Mouse (Mus musculus): Measurements from ENCODE around the gene Bag5. TPM values are rescaled to one million over a fixed set of nuclear protein-coding genes. Genes with fewer than 3 reads are reported as not detected.
"Not testable (repeated sequence)": the region's sequence is repeated elsewhere in the genome, so short reads cannot be mapped to it uniquely, and the experiment has no call there.

The Bag5 gene
- polyA plus RNA-seq, 1 experiment from 2014 or later = 64.0 TPM

GRCm38 (mm10) chr12:111670371-111670971 lies 42.6 kb downstream of the Bag5 start:
- Histone ChIP-seq H3K9me3 (no peaks in the 10 kb centered on the region), H3K4me3 (peak overlapping the region; percentile 93), H3K27ac (replicated peaks) (peak overlapping the region; percentile 92), H3K36me3 (peaks cover 31% of the 10 kb centered on the region), H3K4me2 (replicated peaks) (peak overlapping the region; percentile 96), H3K4me1 (peaks cover 38% of the 10 kb centered on the region), H3K9ac (replicated peaks) (peak overlapping the region; percentile 94), H3K27me3 (peaks cover 17% of the 10 kb centered on the region)
- no peak for ATAC-seq (ENCODE audit: low FRiP score, low read depth)
- WGBS = 1% methylated on average over 29 of the region's 29 CpGs

- Histone ChIP-seq H3K36me3 (peaks cover 31% of the 10 kb centered on the region), H3K4me3 (peak overlapping the region; percentile 93), H3K4me2 (replicated peaks) (peak overlapping the region; percentile 96), H3K9ac (replicated peaks) (peak overlapping the region; percentile 94), H3K4me1 (peaks cover 38% of the 10 kb centered on the region), H3K27me3 (peaks cover 17% of the 10 kb centered on the region), H3K27ac (replicated peaks) (peak overlapping the region; percentile 92), H3K9me3 (no peaks in the 10 kb centered on the region)
- WGBS = 33% methylated on average over 8 of the region's 8 CpGs
- no peak for ATAC-seq (ENCODE audit: low FRiP score, low read depth)
Observed at GRCm38 (mm10) chr12:111669961-111670360, 43.1 kb downstream of the Bag5 start.

GRCm38 (mm10) chr12:111669000-111669788 lies 43.9 kb downstream of the Bag5 start:
- peaks cover 41% of the 10 kb centered on the region for H3K4me1 ChIP-seq
- 53% methylated on average over 23 of the region's 23 CpGs for WGBS
- ATAC-seq (ENCODE audit: low FRiP score, low read depth) = no peak
- peak overlapping the region; percentile 92 for H3K27ac ChIP-seq (replicated peaks)
- H3K9me3 ChIP-seq = no peaks in the 10 kb centered on the region
- H3K9ac ChIP-seq (replicated peaks) = peak overlapping the region; percentile 94
- H3K36me3 ChIP-seq = peaks cover 31% of the 10 kb centered on the region
- H3K27me3 ChIP-seq = peaks cover 13% of the 10 kb centered on the region
- peak overlapping the region; percentile 96 for H3K4me2 ChIP-seq (replicated peaks)
- H3K4me3 ChIP-seq = peak overlapping the region; percentile 93

GRCm38 (mm10) chr12:111668457-111668912 lies 44.6 kb downstream of the Bag5 start:
- Histone ChIP-seq H3K4me1 (peaks cover 48% of the 10 kb centered on the region), H3K27ac (replicated peaks) (peak overlapping the region; percentile 92), H3K4me2 (replicated peaks) (peak overlapping the region; percentile 96), H3K9ac (replicated peaks) (peak overlapping the region; percentile 94), H3K36me3 (peaks cover 31% of the 10 kb centered on the region), H3K9me3 (no peaks in the 10 kb centered on the region), H3K4me3 (peak overlapping the region; percentile 93), H3K27me3 (peaks cover 6% of the 10 kb centered on the region)
- 0% methylated on average over 8 of the region's 8 CpGs for WGBS
- ATAC-seq (ENCODE audit: low FRiP score, low read depth) = peak; percentile 32

GRCm38 (mm10) chr12:111667421-111667820 lies 45.6 kb downstream of the Bag5 start:
- WGBS = 93% methylated on average over 5 of the region's 5 CpGs
- Histone ChIP-seq H3K27me3 (no peaks in the 10 kb centered on the region), H3K4me3 (no peak overlapping the region), H3K4me2 (replicated peaks) (no peak overlapping the region), H3K27ac (replicated peaks) (peak overlapping the region; percentile 92), H3K36me3 (peaks cover 33% of the 10 kb centered on the region), H3K9me3 (no peaks in the 10 kb centered on the region), H3K9ac (replicated peaks) (0 out of 2 replicates have a peak overlapping the region, but pooled peaks have one; percentile 24), H3K4me1 (peaks cover 41% of the 10 kb centered on the region)
- ATAC-seq (ENCODE audit: low FRiP score, low read depth) = no peak

- Histone ChIP-seq H3K36me3 (peaks cover 43% of the 10 kb centered on the region), H3K9ac (replicated peaks) (no peak overlapping the region), H3K9me3 (no peaks in the 10 kb centered on the region), H3K4me2 (replicated peaks) (no peak overlapping the region), H3K4me3 (no peak overlapping the region), H3K27me3 (no peaks in the 10 kb centered on the region), H3K27ac (replicated peaks) (0 out of 2 replicates have a peak overlapping the region, but pooled peaks have one; percentile 25), H3K4me1 (peaks cover 40% of the 10 kb centered on the region)
- no peak for ATAC-seq (ENCODE audit: low FRiP score, low read depth)
- WGBS = 80% methylated on average over 13 of the region's 13 CpGs
Observed at GRCm38 (mm10) chr12:111666380-111666779, 46.7 kb downstream of the Bag5 start.

GRCm38 (mm10) chr12:111665041-111665880 lies 47.8 kb downstream of the Bag5 start:
- Histone ChIP-seq H3K9ac (replicated peaks) (no peak overlapping the region), H3K4me1 (peaks cover 35% of the 10 kb centered on the region), H3K4me2 (replicated peaks) (no peak overlapping the region), H3K4me3 (no peak overlapping the region), H3K27me3 (no peaks in the 10 kb centered on the region), H3K36me3 (peaks cover 42% of the 10 kb centered on the region), H3K9me3 (no peaks in the 10 kb centered on the region), H3K27ac (replicated peaks) (peak overlapping the region; percentile 21)
- no peak for ATAC-seq (ENCODE audit: low FRiP score, low read depth)
- 86% methylated on average over 13 of the region's 13 CpGs for WGBS

GRCm38 (mm10) chr12:111664144-111664634 lies 48.9 kb downstream of the Bag5 start:
- H3K4me2 ChIP-seq (replicated peaks) = no peak overlapping the region
- H3K36me3 ChIP-seq = peaks cover 34% of the 10 kb centered on the region
- H3K9ac ChIP-seq (replicated peaks) = no peak overlapping the region
- H3K4me1 ChIP-seq = peaks cover 24% of the 10 kb centered on the region
- peak overlapping the region; percentile 31; the same call in 1 of the 2 replicates for H3K27ac ChIP-seq (replicated peaks)
- H3K9me3 ChIP-seq = no peaks in the 10 kb centered on the region
- H3K27me3 ChIP-seq = no peaks in the 10 kb centered on the region
- no peak for ATAC-seq (ENCODE audit: low FRiP score, low read depth)
- H3K4me3 ChIP-seq = no peak overlapping the region
- WGBS = 33% methylated on average over 6 of the region's 6 CpGs

GRCm38 (mm10) chr12:111663228-111664143 lies 49.6 kb downstream of the Bag5 start:
- H3K27me3 ChIP-seq = no peaks in the 10 kb centered on the region
- H3K36me3 ChIP-seq = peaks cover 30% of the 10 kb centered on the region
- H3K4me3 ChIP-seq = no peak overlapping the region
- H3K9me3 ChIP-seq = no peaks in the 10 kb centered on the region
- H3K27ac ChIP-seq (replicated peaks) = peak overlapping the region; percentile 31; the same call in 1 of the 2 replicates
- 69% methylated on average over 17 of the region's 17 CpGs for WGBS
- H3K4me2 ChIP-seq (replicated peaks) = no peak overlapping the region
- H3K9ac ChIP-seq (replicated peaks) = no peak overlapping the region
- ATAC-seq (ENCODE audit: low FRiP score, low read depth) = no peak
- H3K4me1 ChIP-seq = peaks cover 17% of the 10 kb centered on the region

- not testable (repeated sequence) for H3K9me3 ChIP-seq; H3K4me2 ChIP-seq (replicated peaks); H3K9ac ChIP-seq (replicated peaks); H3K27ac ChIP-seq (replicated peaks); H3K27me3 ChIP-seq; H3K4me3 ChIP-seq; ATAC-seq (ENCODE audit: low FRiP score, low read depth)
- Histone ChIP-seq H3K36me3 (peaks cover 39% of the 10 kb centered on the region), H3K4me1 (peaks cover 10% of the 10 kb centered on the region; the same call in 1 of the 2 replicates)
- 96% methylated on average over 11 of the region's 11 CpGs for WGBS
Observed at GRCm38 (mm10) chr12:111661554-111661953, 51.5 kb downstream of the Bag5 start.

GRCm38 (mm10) chr12:111660628-111661027 lies 52.4 kb downstream of the Bag5 start:
- no peaks in the 10 kb centered on the region for H3K9me3 ChIP-seq
- peaks cover 46% of the 10 kb centered on the region for H3K36me3 ChIP-seq
- H3K9ac ChIP-seq (replicated peaks) = no peak overlapping the region
- no peak overlapping the region for H3K4me3 ChIP-seq
- H3K27ac ChIP-seq (replicated peaks) = no peak overlapping the region
- peaks cover 10% of the 10 kb centered on the region; the same call in 1 of the 2 replicates for H3K4me1 ChIP-seq
- 85% methylated on average over 1 of the region's 1 CpGs for WGBS
- no peaks in the 10 kb centered on the region for H3K27me3 ChIP-seq
- no peak for ATAC-seq (ENCODE audit: low FRiP score, low read depth)
- no peak overlapping the region for H3K4me2 ChIP-seq (replicated peaks)

Data from midbrain, embryonic 12.5 days (tissue).